Mouse (Mus musculus): Measurements from ENCODE around the gene Camk2b.

GRCm38 (mm10) chr11:6028911-6029310 is 37.3 kb downstream of the Camk2b start:
- no peak for TF ChIP-seq CTCF (IDR thresholded peaks at IDR 0.05; ENCODE audit: borderline replicate concordance, insufficient read depth, low read depth, low read length)
- TF ChIP-seq POLR2A (IDR thresholded peaks at IDR 0.05; ENCODE audit: borderline replicate concordance, insufficient read depth, low read length): no peak
